In genomic region chr1:100100516-100100915, GRCm38 (mm10) we compare ENCODE assay signal across 17 mouse cellular contexts.
"Had no signal": no experiment of that assay in that cellular context is flagged by ENCODE, and none has a peak within 500 bp of the region (broad histone marks: within the 10 kb centered on the region; RNA-seq: fewer than 3 reads in every experiment).

No protein-coding gene starts in this region.

- H3K36me3 ChIP-seq: limb, embryonic 12.5 days; limb, embryonic 15.5 days; liver, embryonic 12.5 days; liver, embryonic 15.5 days; midbrain, embryonic 13.5 days had no signal

- DNase-seq: kidney, adult 9 months; kidney, postnatal 14 days; layer of hippocampus, adult 9-11 months; layer of hippocampus, postnatal 36 days; left cerebral cortex, postnatal 4 days; lung, adult 2 months; lung, postnatal 14 days; lung, postnatal 4 days; thymus, adult 18-20 months; thymus, postnatal 36 days had no signal

- H3K27me3 ChIP-seq: limb, embryonic 12.5 days; limb, embryonic 15.5 days; liver, embryonic 12.5 days; liver, embryonic 15.5 days; midbrain, embryonic 13.5 days had no signal

- ATAC-seq: liver, embryonic 12.5 days; midbrain, embryonic 13.5 days; midbrain, embryonic 16.5 days had no signal

- H3K4me3 ChIP-seq: layer of hippocampus, adult 2 months; limb, embryonic 12.5 days; limb, embryonic 15.5 days; liver, embryonic 12.5 days; liver, embryonic 15.5 days; midbrain, embryonic 13.5 days had no signal
